Mouse (Mus musculus) testis, adult 2 months (tissue): Measurements from ENCODE around the gene Ntrk1. TPM values are rescaled to one million over a fixed set of nuclear protein-coding genes. Genes with fewer than 3 reads are reported as not detected.

Source experiments
- H3K27ac ChIP-seq: fragments of 200-500 bp; 2 replicates; pipeline ENCODE4 v1.5.1; 2012; ENCODE audit warnings: low read depth, low read length; ENCODE audit not compliant: control insufficient read depth, insufficient read depth
- H3K27me3 ChIP-seq: fragments of 200-500 bp; 2 replicates; pipeline ENCODE4 v1.6.1; 2012; ENCODE audit warnings: mild to moderate bottlenecking, low read length, moderate library complexity; ENCODE audit not compliant: control insufficient read depth, insufficient read depth
- H3K36me3 ChIP-seq: fragments of 200-500 bp; 2 replicates; pipeline ENCODE4 v1.6.1; 2012; ENCODE audit warnings: mild to moderate bottlenecking, low read length; ENCODE audit not compliant: control insufficient read depth, insufficient read depth
- H3K4me1 ChIP-seq: fragments of 200-500 bp; 2 replicates; pipeline ENCODE4 v1.6.1; 2012; ENCODE audit warnings: low read length; ENCODE audit not compliant: control insufficient read depth, insufficient read depth
- H3K4me3 ChIP-seq: fragments of 200-500 bp; 2 replicates; pipeline ENCODE4 v1.5.1; 2012; ENCODE audit warnings: low read depth, mild to moderate bottlenecking, low read length, moderate library complexity, mixed read lengths; ENCODE audit not compliant: control insufficient read depth
- CTCF ChIP-seq: fragments of 200-500 bp; IDR thresholded peaks from 2 replicates; pipeline ENCODE4 v1.5.1; 2012; ENCODE audit warnings: low read depth, mild to moderate bottlenecking, inconsistent platforms, low read length, moderate library complexity; ENCODE audit not compliant: control insufficient read depth, insufficient read depth, insufficient replicate concordance
- POLR2A ChIP-seq: fragments of 200-500 bp; IDR thresholded peaks from 2 replicates; pipeline ENCODE4 v1.6.1; 2012; ENCODE audit warnings: low read depth, mild to moderate bottlenecking, inconsistent platforms, low read length, moderate library complexity; ENCODE audit not compliant: control insufficient read depth
- polyA plus RNA-seq: library from polyadenylated mRNA; depleted of rRNA; stranded (reverse); fragments of >200 nt; gene quantifications from 2 replicates; pipeline ENCODE4 v1.2.3, GENCODE M21; 2012

Gene Ntrk1
- polyA plus RNA-seq, 1 experiment, result 0.64 TPM

DNA sequence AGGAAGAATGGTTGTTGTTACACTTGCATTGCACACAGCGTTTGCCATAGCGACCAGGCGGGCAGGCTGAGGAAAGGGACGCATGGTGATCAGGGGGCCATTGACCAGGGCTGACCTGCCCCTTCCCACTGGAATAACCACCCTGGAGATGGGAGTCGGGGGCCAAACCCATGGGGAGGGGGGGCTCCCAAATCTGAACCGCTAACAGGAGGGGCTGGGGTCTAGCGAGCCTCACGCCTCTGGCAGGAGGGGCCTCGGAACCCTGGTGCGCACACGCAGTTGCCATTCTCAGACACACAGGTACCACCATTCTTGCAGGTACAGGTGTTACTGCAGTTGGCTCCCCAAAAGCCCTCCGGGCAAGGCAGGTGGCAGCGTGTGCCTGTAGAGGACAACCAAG lies 41.1 kb downstream of the Ntrk1 start:
- H3K4me1 ChIP-seq, result peaks cover 17% of the 10 kb centered on the region
- H3K4me3 ChIP-seq, result no peak overlapping the region
- no peaks in the 10 kb centered on the region for H3K36me3 ChIP-seq
- H3K27me3 ChIP-seq, result no peaks in the 10 kb centered on the region
- no peak for TF ChIP-seq CTCF
- no peak for TF ChIP-seq POLR2A
- H3K27ac ChIP-seq, result no peak overlapping the region

DNA sequence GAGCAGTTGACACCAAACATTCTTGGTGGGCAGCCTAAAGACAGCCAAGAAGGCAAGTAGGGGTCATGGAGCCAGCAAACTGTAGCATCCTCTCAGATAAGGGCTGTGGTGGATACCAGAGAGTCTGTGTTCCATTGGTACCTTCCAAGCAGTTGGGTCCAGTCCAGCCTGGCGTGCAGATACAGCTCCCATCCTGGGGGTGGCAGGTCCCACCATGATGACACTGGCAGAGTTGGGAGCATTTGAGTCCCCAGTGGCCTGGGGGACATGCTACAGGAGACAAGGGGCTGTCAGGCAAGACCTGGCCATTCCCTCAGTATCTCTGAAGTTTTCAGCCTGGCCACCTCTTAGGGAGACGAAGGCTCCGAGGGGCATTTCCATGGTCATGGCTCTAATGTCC lies 42.4 kb downstream of the Ntrk1 start:
- no peaks in the 10 kb centered on the region for H3K36me3 ChIP-seq
- H3K27ac ChIP-seq, result no peak overlapping the region
- TF ChIP-seq POLR2A (no peak), CTCF (no peak)
- H3K4me1 ChIP-seq, result peaks cover 26% of the 10 kb centered on the region
- H3K4me3 ChIP-seq, result no peak overlapping the region
- no peaks in the 10 kb centered on the region for H3K27me3 ChIP-seq

DNA sequence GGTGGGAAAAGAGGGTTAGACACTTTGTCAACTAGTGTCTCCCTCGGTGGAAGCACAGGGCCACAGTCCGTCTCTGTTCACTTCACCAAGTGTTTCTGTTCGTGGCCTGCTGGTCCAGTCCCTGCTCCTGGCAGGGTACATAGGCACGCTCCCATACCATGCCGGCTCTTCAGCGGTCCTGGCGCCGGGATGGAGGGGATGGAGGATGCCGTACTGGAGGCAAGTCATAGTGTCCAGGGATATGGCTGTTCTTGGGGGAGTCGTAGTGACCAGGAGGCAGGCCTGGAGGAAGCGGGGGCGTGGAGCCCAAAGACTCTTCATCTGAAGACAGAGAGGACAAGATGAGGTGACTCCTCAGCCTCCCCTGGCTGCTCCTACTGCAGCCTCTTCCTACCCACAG lies 45.0 kb downstream of the Ntrk1 start:
- Histone ChIP-seq H3K27me3 (no peaks in the 10 kb centered on the region), H3K27ac (no peak overlapping the region), H3K36me3 (no peaks in the 10 kb centered on the region; the same call in 1 of the 2 replicates), H3K4me3 (no peak overlapping the region), H3K4me1 (peaks cover 16% of the 10 kb centered on the region)
- no peak for TF ChIP-seq POLR2A

DNA sequence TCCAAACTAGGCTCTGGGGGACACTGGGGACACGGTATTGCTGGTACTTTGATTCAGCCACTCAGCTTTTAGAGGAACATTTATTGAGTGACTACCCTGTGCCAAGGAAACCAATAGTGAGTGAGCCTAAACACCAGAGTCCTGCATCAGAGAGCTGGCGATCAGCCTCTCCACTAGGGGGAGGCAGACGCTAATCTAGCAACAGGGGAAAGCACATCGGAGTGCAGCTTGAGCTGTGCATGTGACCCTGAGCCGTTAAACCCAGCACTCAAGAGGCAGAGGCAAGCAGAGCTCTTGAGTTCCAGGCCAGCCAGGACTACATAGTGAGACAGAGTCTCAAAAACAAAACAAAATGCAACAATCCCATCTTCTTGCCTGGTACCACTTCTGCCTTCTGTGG lies 45.9 kb downstream of the Ntrk1 start:
- no peaks in the 10 kb centered on the region for H3K27me3 ChIP-seq

DNA sequence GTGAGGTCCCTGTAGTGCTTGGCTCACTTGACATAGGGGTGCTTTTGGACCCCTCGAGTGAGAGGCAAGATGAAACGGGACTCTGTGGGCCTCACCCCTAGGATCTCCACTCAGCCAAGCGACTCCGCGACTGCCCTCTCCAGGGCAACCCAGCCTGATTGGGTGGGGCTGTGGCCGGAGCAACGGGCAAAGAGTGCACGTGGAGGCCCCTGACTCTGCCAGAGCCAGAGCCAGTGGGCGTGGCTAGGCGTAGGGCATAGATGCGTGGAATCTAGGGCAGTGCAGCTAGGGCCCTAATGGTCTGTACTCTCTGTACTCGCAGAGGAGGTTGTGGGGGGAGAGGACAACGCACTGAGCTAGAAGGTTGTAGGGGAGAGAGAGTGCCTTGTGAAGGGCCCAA lies 46.5 kb downstream of the Ntrk1 start, which contains the start of gene Lrrc71:
TSS of gene Lrrc71 (minus strand) at position 195 of the 400 bp plus-strand sequence.
- Histone ChIP-seq H3K27ac (peak within 1 kb of the TSS; percentile 82), H3K36me3 (no peaks in the 10 kb centered on the region; the same call in 1 of the 2 replicates), H3K4me3 (peak within 1 kb of the TSS; percentile 88), H3K4me1 (peaks cover 17% of the 10 kb centered on the region), H3K27me3 (no peaks in the 10 kb centered on the region)
- no peak for TF ChIP-seq CTCF
- TF ChIP-seq POLR2A, result peak; percentile 81

More for the DNA sequence above, 45.9 kb downstream of the Ntrk1 start:
- peaks cover 17% of the 10 kb centered on the region for H3K4me1 ChIP-seq
- no peaks in the 10 kb centered on the region; the same call in 1 of the 2 replicates for H3K36me3 ChIP-seq
- H3K4me3 ChIP-seq, result no peak overlapping the region
- TF ChIP-seq POLR2A (no peak), CTCF (peak; percentile 77; the same call in 1 of the 2 replicates)
- H3K27ac ChIP-seq, result no peak overlapping the region

DNA sequence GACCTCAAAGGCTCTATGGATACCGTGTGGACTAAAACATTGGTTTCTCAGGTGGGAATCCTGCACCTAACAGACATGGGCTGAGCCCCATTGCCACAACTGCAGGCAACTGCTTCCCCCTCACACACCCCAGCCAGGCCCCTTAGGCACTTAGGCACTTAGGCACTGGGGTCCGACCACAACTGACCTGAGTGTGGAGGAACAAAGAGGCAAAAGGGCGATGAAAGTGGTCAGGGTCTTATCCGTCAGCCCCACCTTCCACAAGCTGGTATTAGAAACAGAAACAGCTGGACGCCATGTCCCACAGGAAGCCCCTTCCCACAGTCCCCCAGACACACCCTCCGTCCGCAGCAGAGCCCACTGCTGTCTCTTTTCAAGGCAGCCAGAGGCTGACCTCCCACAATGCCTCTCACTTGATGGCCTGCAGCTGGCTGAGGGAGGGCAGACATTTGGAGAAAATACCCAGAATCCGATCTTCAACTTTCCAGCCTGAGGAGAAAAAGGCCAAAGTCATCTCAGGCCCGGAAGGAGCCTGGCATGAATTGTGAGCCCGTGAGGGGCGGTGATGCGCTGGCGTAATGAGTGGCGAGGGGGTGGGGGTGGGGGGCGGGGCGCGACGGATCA lies 49.8 kb downstream of the Ntrk1 start:
- H3K4me3 ChIP-seq, result no peak overlapping the region
- H3K36me3 ChIP-seq, result no peaks in the 10 kb centered on the region; the same call in 1 of the 2 replicates
- TF ChIP-seq POLR2A, result no peak
- no peak for TF ChIP-seq CTCF
- H3K27ac ChIP-seq, result no peak overlapping the region
- no peaks in the 10 kb centered on the region for H3K27me3 ChIP-seq
- H3K4me1 ChIP-seq, result peaks cover 17% of the 10 kb centered on the region

DNA sequence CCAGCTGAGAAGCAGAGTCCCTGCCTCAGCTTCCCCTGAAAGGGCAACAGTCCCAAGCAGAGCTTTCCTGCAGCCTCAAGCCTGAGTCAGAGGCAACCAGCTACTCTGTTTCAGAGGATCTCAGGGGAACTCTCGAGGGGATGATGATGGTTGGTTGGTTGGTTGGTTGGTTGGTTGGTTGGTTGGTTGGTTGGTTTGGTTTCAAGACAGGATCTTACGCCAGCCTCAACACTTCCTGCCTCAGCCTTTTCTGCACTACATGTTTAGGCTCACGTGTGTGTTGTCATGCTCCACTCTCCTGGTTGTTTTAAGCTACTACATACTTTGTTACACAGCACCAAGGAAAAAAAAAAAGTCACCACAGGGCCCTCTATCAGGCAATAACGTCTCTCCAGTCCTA lies 51.0 kb downstream of the Ntrk1 start:
- Histone ChIP-seq H3K27me3 (no peaks in the 10 kb centered on the region), H3K4me1 (peaks cover 15% of the 10 kb centered on the region), H3K36me3 (no peaks in the 10 kb centered on the region; the same call in 1 of the 2 replicates), H3K4me3 (no peak overlapping the region), H3K27ac (no peak overlapping the region)
- TF ChIP-seq POLR2A (no peak), CTCF (no peak)
